Mouse (Mus musculus) skeletal muscle tissue, adult 2 months (tissue): Measurements from ENCODE around the gene Snhg11.

Experiments
- DNase-seq: peaks from one replicate; pipeline ENCODE4 v3.0.0-alpha.2; 2012; ENCODE audit warnings: low read depth, low spot score

Gene Snhg11

DNA sequence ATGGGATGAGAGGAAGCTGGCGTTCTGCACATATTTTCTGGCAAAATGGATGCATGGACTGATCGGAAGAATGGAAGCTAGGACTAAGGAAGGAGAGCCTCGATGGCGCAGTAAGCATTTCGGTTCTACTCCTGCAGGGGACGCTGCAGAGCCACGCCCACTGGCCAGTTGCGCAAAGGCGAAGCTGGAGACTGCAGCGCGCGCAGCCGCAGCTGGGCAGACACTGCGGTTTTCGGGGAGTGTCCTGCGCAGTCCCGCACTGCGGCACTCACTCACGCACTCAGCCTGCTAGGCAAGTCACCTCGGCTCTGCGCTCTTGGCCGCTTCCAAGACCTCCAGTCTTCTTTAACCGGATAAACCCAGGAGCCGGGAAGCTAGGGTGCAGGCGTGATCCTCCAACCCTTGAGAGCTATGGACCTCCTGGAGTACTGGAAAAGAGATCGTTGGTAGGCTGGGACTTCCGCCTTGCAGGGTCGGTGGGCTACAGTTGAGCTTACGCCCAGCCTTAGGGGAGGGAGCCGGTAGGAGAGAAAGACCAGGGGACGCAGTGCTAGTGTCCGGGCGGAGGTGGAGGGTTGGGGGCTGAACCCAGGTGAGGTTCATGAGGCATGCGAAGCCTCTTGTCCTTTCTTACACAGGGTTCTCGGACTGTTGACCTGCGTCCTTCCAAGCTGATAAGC, at the start of gene Snhg11:
TSS of gene Snhg11 (plus strand) at position 196 of the 680 bp plus-strand sequence.
- no peak for DNase-seq

- DNase-seq, result no peak
These were observed 41.1 kb upstream of the Snhg11 start for GRCm38 (mm10) chr2:158334356-158334755.

GRCm38 (mm10) chr2:158337698-158338097, 37.7 kb upstream of the Snhg11 start:
- DNase-seq, result no peak

- peak; percentile 32 for DNase-seq
These were observed 35.4 kb upstream of the Snhg11 start for GRCm38 (mm10) chr2:158339948-158340564.

DNA sequence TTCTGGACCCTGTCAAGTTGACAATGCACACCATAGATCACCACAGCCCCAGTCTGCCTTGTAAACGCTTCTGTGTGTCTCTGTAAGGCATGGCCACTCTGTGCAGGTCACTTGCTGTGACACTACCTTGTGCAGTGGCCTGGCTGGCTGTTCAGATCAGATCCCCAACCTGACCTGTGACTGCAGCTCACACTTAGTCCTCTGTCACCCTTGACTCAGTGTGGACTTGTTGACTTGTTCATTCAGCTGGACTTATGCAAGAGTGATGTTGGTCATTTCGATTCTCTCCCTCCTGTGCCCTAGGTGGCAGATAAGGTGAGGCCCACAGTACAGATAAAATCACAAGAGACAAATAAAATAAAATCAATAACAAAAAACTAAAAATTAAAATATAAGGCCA, 34.1 kb upstream of the Snhg11 start:
- no peak for DNase-seq

DNA sequence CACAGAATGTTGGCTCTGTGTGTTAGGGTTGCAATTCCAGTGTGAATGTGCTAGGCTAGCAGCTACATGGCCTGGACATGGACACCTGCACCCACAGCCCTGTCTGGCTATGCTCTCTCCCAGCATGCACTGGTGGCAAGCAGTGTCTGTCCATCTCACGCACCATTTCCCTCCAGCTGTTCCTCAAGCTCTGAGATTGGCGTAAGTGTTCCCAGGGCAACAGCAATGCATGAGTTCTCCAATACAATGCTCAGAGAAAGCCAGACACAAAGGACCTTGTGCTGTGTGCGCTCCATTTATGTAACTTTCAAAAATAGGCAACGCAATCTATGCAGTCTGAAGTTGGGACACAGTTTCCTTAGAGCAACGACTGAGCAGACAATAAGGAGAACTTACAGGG, 31.9 kb upstream of the Snhg11 start:
- DNase-seq, result no peak

DNA sequence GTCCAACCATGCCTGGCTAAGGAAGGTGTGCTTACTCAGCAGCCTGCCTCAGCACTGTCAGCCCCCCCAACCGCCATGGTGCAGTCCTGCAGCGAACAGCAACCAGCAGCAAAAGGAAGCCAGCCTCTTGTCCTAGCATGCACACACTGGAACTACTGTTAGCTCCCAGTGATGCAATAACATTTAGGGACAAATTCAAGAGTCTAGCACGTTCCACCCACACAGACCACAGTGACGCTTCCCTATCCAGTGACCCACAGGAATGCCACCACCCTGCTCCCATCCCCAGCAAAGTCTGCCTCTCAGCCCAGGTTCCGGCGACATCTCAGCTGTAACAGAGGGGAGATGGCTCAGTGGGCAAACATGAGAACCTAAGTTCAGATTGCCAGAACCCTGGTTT, 29.0 kb upstream of the Snhg11 start:
- DNase-seq, result no peak

- peak; percentile 12 for DNase-seq
These were observed 27.6 kb upstream of the Snhg11 start for GRCm38 (mm10) chr2:158347868-158348267.

- no peak for DNase-seq
These were observed 22.5 kb upstream of the Snhg11 start for GRCm38 (mm10) chr2:158352801-158353520.

DNA sequence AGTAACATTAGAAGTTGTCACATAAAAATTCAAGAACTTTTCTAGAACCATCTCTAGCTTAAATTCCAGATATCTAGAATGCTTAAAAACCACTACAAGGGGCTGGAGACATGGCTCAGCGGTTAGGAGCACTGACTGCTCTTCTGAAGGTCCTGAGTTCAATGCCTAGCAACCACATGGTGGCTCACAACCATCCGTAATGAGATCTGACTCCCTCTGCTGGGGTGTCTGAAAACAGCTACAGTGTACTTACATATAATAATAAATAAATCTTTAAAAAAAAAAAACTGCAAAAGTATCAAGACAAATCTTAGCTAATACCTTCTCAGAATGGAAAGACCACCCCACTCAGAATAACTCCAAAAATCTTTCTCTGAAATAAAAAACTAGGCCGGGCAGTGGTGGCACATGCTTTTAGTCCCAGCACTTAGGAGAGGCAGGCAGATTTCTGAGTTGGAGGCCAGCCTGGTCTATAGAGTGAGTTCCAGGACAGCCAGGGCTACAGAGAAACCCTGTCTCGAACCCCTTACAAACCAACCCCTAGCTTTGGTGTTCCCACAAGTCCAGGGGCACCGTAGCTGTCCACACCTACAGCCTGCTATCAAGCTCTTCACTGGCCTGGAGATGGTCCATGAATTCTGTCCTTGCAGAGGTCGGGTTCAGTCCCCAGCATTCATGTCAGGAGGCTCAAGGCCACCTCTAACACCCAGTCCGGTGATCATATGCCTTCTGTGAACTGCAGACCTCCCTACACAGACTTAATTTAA, 20.9 kb upstream of the Snhg11 start:
- no peak for DNase-seq

GRCm38 (mm10) chr2:158355238-158355637, 20.2 kb upstream of the Snhg11 start:
- no peak for DNase-seq

- no peak for DNase-seq
These were observed 19.3 kb upstream of the Snhg11 start for GRCm38 (mm10) chr2:158356121-158356520.

DNA sequence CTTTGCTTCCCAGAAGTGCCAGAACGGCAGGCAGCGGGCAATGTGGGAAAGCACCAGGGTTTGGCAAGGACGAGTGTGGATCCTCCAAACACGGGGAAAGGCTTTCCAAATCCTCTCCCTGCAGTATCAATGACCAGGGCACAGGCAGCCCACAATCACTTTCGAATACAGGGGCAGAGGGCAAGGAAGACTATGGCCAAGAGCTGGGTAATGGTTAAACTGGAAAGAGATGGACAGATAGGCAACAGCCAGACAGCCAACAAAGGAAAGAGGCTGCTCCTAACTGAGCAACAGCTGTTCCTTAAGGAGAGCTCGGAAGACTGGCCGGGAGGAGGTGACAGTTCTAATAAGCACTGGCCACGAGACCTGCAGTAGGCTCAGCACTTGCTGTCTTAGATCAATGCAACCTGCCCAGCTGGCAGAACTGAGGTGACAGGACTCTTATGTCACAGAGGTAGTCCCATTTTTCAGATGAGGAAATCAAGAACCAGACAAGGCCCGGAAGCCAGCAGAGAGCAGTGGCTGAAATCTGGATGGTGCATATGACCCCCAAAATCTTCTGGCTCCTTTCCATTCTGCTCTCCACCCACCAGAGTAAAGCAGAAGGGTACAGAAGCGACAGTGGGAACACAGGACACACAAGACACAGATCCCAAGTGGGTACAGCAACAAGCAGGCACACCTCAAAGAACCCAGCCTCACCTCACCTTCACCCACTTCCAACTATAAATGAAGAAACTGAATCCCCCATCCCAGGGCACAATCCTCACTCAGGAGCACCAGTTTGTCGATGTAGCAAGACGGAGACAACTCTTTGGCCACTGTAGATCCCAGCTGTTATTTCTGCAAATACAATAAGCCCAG, 15.4 kb upstream of the Snhg11 start:
- DNase-seq, result no peak

- DNase-seq, result peak; percentile 72
These were observed 14.4 kb upstream of the Snhg11 start for GRCm38 (mm10) chr2:158360873-158361677.

DNA sequence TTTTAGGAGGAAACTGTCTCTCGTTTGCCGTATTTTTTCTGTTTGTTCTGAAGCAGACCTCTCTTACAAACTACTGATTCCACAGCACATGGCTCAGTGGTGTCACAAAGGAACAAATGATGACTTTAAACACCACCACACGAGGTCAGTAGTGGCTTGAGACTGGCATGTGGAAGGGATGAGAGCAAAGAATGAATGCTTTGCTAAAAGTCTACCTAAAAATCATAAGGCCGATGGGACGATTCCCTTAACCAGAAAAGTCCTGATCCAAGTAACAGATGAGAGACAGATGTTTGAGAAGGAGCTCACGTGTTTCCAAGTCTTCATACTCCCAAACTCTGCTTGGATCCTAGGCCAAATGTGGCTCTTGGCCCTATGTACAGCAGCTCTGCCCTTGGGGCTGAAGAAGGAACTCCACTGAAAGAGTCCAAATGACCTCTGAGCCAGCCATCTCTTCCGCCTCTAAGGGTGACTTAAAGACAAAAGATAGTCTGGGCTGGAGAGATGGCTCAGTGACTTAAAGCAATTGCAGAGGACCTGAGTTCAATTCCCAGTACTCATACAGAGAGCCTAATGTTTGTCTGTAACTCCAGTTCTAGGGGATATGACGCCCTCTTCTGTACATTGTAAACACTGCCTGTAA, 13.6 kb upstream of the Snhg11 start:
- no peak for DNase-seq

- no peak for DNase-seq
These were observed 11.3 kb upstream of the Snhg11 start for GRCm38 (mm10) chr2:158364175-158364574.

DNA sequence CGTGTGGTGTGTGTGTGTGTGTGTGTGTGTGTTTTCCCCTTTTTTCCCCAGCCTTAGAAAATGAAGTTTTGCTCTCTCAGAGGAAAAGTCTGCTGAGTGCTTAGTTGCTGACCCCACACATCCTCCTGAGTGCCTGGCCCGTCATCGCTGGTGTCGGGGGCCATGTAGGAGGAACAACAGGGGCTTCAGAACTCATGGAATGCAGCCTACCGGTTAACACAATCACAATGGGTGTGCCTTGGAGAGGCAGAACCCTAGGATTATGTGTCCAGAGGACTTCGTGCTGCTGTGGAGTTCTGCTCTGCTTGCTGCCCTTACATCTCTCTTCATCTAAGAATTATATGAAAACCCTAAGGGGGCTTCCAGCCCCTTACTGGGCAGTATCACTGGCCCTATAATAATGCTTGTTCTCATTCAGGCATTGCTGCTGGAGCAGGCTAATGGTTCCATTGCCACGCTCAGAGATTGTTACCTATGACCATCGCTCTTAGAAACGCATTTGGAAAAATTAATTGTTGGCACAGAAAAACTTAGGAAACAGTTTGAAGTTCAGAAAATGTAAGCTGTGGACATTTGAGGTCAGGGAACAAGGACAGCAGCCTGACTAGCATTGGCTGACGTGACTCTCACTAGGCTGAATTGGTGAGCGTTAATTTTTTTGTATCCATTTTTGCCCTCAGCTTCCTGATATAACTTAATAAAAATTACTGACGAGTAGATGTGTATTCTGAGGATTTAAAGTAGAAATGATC, 10.2 kb upstream of the Snhg11 start:
- no peak for DNase-seq

DNA sequence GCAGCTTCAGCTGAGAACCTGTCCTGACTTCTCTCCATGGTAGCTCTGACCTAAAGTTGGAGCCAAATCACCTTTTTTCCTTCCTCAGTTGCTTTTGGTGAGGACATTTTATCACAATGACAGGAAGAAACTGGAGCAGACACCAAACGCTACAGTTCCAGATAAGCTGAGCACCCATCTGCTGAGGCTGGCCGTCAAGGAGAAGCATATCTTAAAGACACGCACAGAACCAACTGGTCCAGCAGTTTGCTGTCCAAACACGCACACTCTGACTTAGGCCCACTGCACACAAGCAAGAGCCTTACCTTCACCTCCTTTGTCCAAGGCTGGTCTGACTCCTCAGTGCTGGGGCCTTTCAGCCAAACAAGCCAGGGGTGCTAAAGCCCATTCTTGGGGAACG, 7.8 kb upstream of the Snhg11 start:
- no peak for DNase-seq

- DNase-seq, result no peak
These were observed 7.1 kb upstream of the Snhg11 start for GRCm38 (mm10) chr2:158368313-158368712.
